Mouse (Mus musculus) skeletal muscle tissue, adult 2 months (tissue): Measurements from ENCODE around the gene Ankrd22.

ENCODE experiments used
- DNase-seq: peaks from one replicate; pipeline ENCODE4 v3.0.0-alpha.2; 2012; ENCODE audit warnings: low read depth, low spot score

The Ankrd22 gene

DNA sequence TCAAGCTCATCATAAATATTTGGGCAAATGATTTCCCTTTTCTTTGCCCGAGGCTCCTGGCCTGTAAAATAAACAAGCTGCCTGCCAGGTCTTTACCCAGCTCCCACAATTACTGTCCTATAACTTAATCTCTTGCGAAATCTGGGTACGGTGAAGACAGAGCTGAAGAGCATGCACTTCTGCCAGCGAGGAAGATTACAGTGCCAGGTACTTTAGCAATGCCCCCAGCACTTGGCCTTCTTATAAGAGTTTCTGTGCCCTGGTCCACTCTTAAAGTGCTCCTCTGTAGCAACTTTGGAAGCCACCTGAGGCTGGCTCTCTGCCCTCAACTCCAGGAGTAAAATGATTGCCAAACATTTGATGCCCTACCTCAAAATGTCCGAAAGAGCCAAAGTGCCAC, 70.5 kb downstream of the Ankrd22 start:
- DNase-seq: no peak

DNA sequence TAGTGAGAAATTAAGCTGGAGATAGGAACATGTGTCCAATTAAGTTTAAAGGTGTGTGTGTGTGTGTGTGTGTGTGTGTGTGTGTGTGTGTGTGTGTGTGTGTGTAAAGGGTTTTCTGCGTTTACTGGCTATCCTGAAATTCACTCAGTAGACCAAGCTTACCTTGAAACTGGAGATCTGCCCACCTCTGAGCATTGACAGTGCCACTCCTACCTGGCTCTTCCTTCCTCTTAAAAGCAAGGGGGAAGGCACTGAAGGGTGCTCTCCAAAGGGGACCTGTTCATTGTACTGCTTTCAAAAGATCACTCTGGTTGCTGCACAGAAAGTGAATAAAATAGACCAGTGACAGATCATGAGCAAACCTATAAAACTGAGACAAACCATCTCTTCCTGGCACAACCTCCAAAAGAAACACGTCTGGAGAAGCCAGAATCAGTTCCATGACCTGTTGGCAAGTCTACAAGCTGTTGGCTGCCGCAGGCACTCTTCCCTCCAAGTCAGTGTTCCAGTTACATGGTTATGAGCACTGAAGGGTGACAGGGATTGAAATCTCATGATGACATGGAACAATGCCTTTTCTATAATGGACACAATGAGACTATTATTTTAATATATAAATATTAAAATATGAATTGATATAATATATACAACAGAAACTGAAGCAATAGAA, 76.7 kb downstream of the Ankrd22 start:
- no peak for DNase-seq

DNA sequence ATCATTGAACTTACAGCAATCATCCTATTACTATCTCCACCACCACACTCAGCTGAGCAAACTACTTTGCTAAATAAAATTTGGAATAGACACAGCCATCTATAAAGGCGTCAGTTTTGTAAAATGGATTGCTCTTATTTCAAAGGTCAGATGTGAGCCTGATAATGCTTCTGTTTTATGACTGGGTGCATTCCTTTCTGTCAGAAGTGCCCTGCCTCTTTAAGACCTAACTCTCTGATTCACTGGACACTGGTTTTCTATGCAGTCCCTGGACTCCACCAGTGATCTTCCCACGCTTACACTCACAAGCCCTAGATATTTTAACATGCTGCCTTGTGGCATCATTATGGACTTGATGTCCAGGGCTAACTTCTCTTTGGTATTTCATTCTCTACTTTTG, 87.7 kb downstream of the Ankrd22 start:
- no peak for DNase-seq

DNA sequence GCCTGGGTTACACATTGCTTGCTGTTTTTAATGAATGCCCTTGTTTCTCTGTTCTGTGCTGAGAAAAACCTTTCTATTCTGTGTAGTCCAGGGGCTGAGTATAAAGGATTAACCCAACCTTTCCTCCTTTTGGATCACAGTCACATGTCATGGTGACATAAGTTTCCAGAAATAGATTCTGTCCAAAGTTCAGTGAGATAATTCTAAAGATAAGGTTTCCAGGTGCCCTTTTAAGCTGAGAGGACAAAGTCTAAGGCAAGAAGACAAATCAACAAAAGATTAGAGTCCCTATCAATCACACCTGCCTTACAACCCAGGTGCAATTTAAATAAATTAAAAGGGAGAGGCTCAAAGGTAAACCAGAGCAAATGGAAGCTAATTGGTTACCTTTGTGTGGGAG, 91.6 kb downstream of the Ankrd22 start:
- DNase-seq: no peak
